In the genomic region with DNA sequence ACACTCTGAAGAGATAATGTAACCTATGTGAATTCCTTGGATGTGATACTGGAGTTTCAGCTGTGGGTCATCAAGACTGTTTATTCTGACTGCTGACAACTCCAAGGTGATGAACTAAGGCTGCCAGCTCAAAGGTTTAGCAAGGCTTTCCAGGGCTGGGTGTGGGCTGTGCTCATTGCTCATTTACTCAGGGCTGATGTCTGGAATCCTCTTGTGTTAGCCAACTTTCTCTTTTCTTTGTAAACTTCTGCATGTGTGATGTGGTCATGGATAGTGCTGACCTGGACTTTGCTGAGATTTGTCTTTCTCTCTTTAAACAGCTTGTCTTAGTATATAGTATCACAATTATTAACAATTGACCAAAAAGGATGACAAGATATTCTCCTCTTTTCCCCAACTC, we compare ENCODE assay signal across 33 mouse cellular contexts.
"Had no signal": no experiment of that assay in that cellular context is flagged by ENCODE, and none has a peak within 500 bp of the region (broad histone marks: within the 10 kb centered on the region; RNA-seq: fewer than 3 reads in every experiment).

No protein-coding gene starts in this region.

- H3K4me3 ChIP-seq: heart, adult 2 months; heart, embryonic 10.5 days; heart, embryonic 12.5 days; heart, embryonic 13.5 days; heart, embryonic 15.5 days; hindbrain, embryonic 12.5 days; hindbrain, embryonic 13.5 days; hindbrain, embryonic 15.5 days; kidney, embryonic 15.5 days; layer of hippocampus, adult 2 months had no signal

- H3K9ac ChIP-seq: heart, embryonic 12.5 days; heart, embryonic 13.5 days; heart, embryonic 15.5 days; hindbrain, embryonic 12.5 days; hindbrain, embryonic 13.5 days; hindbrain, embryonic 14.5 days; hindbrain, embryonic 15.5 days; kidney, embryonic 15.5 days had no signal

- H3K9me3 ChIP-seq: heart, embryonic 10.5 days; heart, embryonic 12.5 days; heart, embryonic 15.5 days; hindbrain, embryonic 12.5 days; hindbrain, embryonic 13.5 days; hindbrain, embryonic 15.5 days; kidney, embryonic 15.5 days had no signal

- ATAC-seq: hindbrain, embryonic 16.5 days; hindbrain, postnatal 0 days; inflammation-experienced regulatory T-cells, adult 6 months; intestine, embryonic 16.5 days had no signal

- H3K27ac ChIP-seq: heart, adult 2 months; heart, embryonic 10.5 days; heart, embryonic 13.5 days; heart, embryonic 15.5 days; hindbrain, embryonic 12.5 days; hindbrain, embryonic 13.5 days; hindbrain, embryonic 14.5 days; hindbrain, embryonic 15.5 days; hindbrain, postnatal 0 days; kidney, embryonic 15.5 days; kidney, postnatal 0 days; layer of hippocampus, adult 2 months had no signal

- DNase-seq: heart, adult 2 months; heart, postnatal 10 days; heart, postnatal 14 days; heart, postnatal 36 days; heart, postnatal 4 days; kidney, adult 11 months; kidney, adult 18-20 months; kidney, adult 2 months; kidney, adult 8-10 months; kidney, adult 9 months; kidney, postnatal 10 days; kidney, postnatal 14 days; kidney, postnatal 25 days; kidney, postnatal 36 days; kidney, postnatal 4 days; layer of hippocampus, adult 9-11 months; layer of hippocampus, postnatal 36 days had no signal

- H3K4me1 ChIP-seq: heart, embryonic 10.5 days; heart, embryonic 12.5 days; heart, embryonic 13.5 days; heart, embryonic 15.5 days; hindbrain, embryonic 12.5 days; hindbrain, embryonic 13.5 days; hindbrain, embryonic 15.5 days; kidney, embryonic 15.5 days had no signal

- H3K27me3 ChIP-seq: heart, embryonic 12.5 days; heart, embryonic 13.5 days; heart, embryonic 15.5 days; hindbrain, embryonic 12.5 days; hindbrain, embryonic 13.5 days; hindbrain, embryonic 15.5 days; kidney, embryonic 15.5 days had no signal

- H3K4me2 ChIP-seq: heart, embryonic 11.5 days; heart, embryonic 12.5 days; heart, embryonic 13.5 days; heart, embryonic 15.5 days; hindbrain, embryonic 12.5 days; hindbrain, embryonic 13.5 days; hindbrain, embryonic 14.5 days; hindbrain, embryonic 15.5 days; kidney, embryonic 15.5 days had no signal

- H3K36me3 ChIP-seq: heart, embryonic 10.5 days; heart, embryonic 12.5 days; heart, embryonic 13.5 days; heart, embryonic 15.5 days; hindbrain, embryonic 12.5 days; hindbrain, embryonic 13.5 days; kidney, embryonic 15.5 days had no signal
